In genomic region chr2:158735340-158735739, GRCm38 (mm10) we compare ENCODE assay signal across 10 mouse cellular contexts. TPM values are rescaled to one million over a fixed set of nuclear protein-coding genes. Genes with fewer than 3 reads are reported as not detected.
DNase-seq lines count a peak whose midpoint lies in the region; ATAC-seq and TF ChIP-seq lines count a peak whose summit lies in the region.
"Had no signal": no experiment of that assay in that cellular context is flagged by ENCODE, and none has a peak within 500 bp of the region (broad histone marks: within the 10 kb centered on the region; RNA-seq: fewer than 3 reads in every experiment).

No protein-coding gene starts in this region.

- TF ChIP-seq POLR2A in CH12.LX (IDR thresholded peaks at IDR 0.05; ENCODE audit: low read depth, low read length), result no peak

- H3K27me3 ChIP-seq in CH12.LX (replicated peaks), result no peaks in the 10 kb centered on the region
- H3K27me3 ChIP-seq in neural tube, embryonic 15.5 days (replicated peaks), result no peaks in the 10 kb centered on the region
- H3K27me3 ChIP-seq: limb, embryonic 15.5 days had no signal

- H3K4me2 ChIP-seq in CH12.LX (ENCODE audit: insufficient read depth, low read depth, poor library complexity, severe bottlenecking), result no peak overlapping the region
- H3K4me2 ChIP-seq in neural tube, embryonic 15.5 days, result no peak overlapping the region
- H3K4me2 ChIP-seq: limb, embryonic 15.5 days had no signal

- peaks cover 53% of the 10 kb centered on the region for H3K79me2 ChIP-seq in CH12.LX (replicated peaks; ENCODE audit: control insufficient read depth, extremely low read depth, insufficient read depth, poor library complexity, severe bottlenecking)

- TF ChIP-seq CTCF in layer of hippocampus, adult 2 months (conservative IDR thresholded peaks at IDR 0.05), result no peak
- TF ChIP-seq CTCF in CH12.LX (conservative IDR thresholded peaks at IDR 0.05 in 1 of 2, IDR thresholded peaks at IDR 0.05 in 1 of 2; ENCODE audit: low read depth in 2 of 2, low read length in 2 of 2), result no peak

- in situ Hi-C loops in CH12.LX (cut with MboI; ENCODE audit: low pct_ligation_motif_present, low pct_unique_long_range_greater_than_20kb, low sequenced_read_pairs), result no loop called here

- H3K4me3 ChIP-seq in layer of hippocampus, adult 2 months, result no peak overlapping the region
- H3K4me3 ChIP-seq in CH12.LX (replicated peaks in 1 of 3; ENCODE audit: low read depth in 2 of 3, low read length in 2 of 3, poor library complexity in 1 of 3), result no peak overlapping the region
- no peak overlapping the region for H3K4me3 ChIP-seq in neural tube, embryonic 15.5 days (replicated peaks)
- H3K4me3 ChIP-seq: erythroblast, embryonic 14.5 days; limb, embryonic 15.5 days had no signal

- H3K36me3 ChIP-seq in CH12.LX (replicated peaks in 1 of 2; ENCODE audit: control insufficient read depth in 1 of 2, insufficient read depth in 1 of 2, low read length in 1 of 2), result peaks cover 51 to 87% of the 10 kb centered on the region in 2 experiments
- no peaks in the 10 kb centered on the region for H3K36me3 ChIP-seq in neural tube, embryonic 15.5 days
- H3K36me3 ChIP-seq: limb, embryonic 15.5 days had no signal

- H3K27ac ChIP-seq in layer of hippocampus, adult 2 months, result peak overlapping the region; percentile 85
- H3K27ac ChIP-seq in CH12.LX (ENCODE audit: insufficient read depth, low read depth), result peak overlapping the region; percentile 58
- H3K27ac ChIP-seq in neural tube, embryonic 15.5 days (replicated peaks), result no peak overlapping the region
- H3K27ac ChIP-seq: limb, embryonic 15.5 days had no signal

- TF ChIP-seq EP300 in CH12.LX (IDR thresholded peaks at IDR 0.05; ENCODE audit: low read length), result peak; percentile 17; the same call in 1 of the 2 replicates

- peaks cover 31 to 69% of the 10 kb centered on the region in 2 experiments for H3K4me1 ChIP-seq in CH12.LX (ENCODE audit: control insufficient read depth in 1 of 2, insufficient read depth in 2 of 2)
- H3K4me1 ChIP-seq in neural tube, embryonic 15.5 days, result peaks cover 4% of the 10 kb centered on the region
- H3K4me1 ChIP-seq: limb, embryonic 15.5 days had no signal

- dilution Hi-C loops in CH12.LX (cut with MboI; ENCODE audit: extremely low pct_ligation_motif_present, extremely low pct_unique_long_range_greater_than_20kb, low sequenced_read_pairs), result no loop called here

- no peak for TF ChIP-seq RAD21 in CH12.LX (IDR thresholded peaks at IDR 0.05; ENCODE audit: low read depth, low read length)

- H3K9ac ChIP-seq in CH12.LX (ENCODE audit: insufficient read depth, low read depth), result no peak overlapping the region
- no peak overlapping the region for H3K9ac ChIP-seq in neural tube, embryonic 15.5 days (replicated peaks)
- H3K9ac ChIP-seq: limb, embryonic 15.5 days had no signal

- peaks cover 9% of the 10 kb centered on the region for H3K9me3 ChIP-seq in CH12.LX (replicated peaks; ENCODE audit: low read length)
- H3K9me3 ChIP-seq in neural tube, embryonic 15.5 days (replicated peaks), result no peaks in the 10 kb centered on the region
- H3K9me3 ChIP-seq: limb, embryonic 15.5 days had no signal

- WGBS in neural tube, embryonic 15.5 days, result 91% methylated on average over 8 of the region's 8 CpGs

- no peak for DNase-seq in layer of hippocampus, adult 2 months (ENCODE audit: low spot score in 2 of 2)
- no peak for DNase-seq in layer of hippocampus, adult 9-11 months
- DNase-seq in CH12.LX (ENCODE audit: extremely low read depth), result no peak
- peak; percentile 68 to 78 for DNase-seq in natural killer cell, adult 2 months (ENCODE audit: low spot score in 2 of 2)
- DNase-seq in thymus, postnatal 14 days, result peak; percentile 79
- no peak for DNase-seq in right cerebral cortex, adult 2 months (ENCODE audit: low spot score in 2 of 2)
- DNase-seq: right cerebral cortex, adult 18-20 months had no signal

- ATAC-seq in neural tube, embryonic 15.5 days (ENCODE audit: low FRiP score), result no peak

TF ChIP-seq in CH12.LX, 34 proteins besides CTCF, POLR2A, EP300 and RAD21:
- no peak for TF ChIP-seq GABPA (IDR thresholded peaks at IDR 0.05; ENCODE audit: insufficient replicate concordance, low read depth, low read length)
- no peak for TF ChIP-seq UBTF (IDR thresholded peaks at IDR 0.05; ENCODE audit: low read depth, low read length)
- no peak for TF ChIP-seq KAT2A (IDR thresholded peaks at IDR 0.05; ENCODE audit: insufficient replicate concordance, low read length)
- TF ChIP-seq TBP (conservative IDR thresholded peaks at IDR 0.05; ENCODE audit: low read depth, low read length), result no peak
- TF ChIP-seq MAZ (IDR thresholded peaks at IDR 0.05; ENCODE audit: low read depth, low read length), result no peak
- TF ChIP-seq HCFC1 (IDR thresholded peaks at IDR 0.05; ENCODE audit: low read depth, low read length), result no peak
- TF ChIP-seq MEF2A (IDR thresholded peaks at IDR 0.05; ENCODE audit: borderline replicate concordance, low read depth, low read length), result no peak
- no peak for TF ChIP-seq CHD2 (IDR thresholded peaks at IDR 0.05; ENCODE audit: low read length)
- TF ChIP-seq ZKSCAN1 (IDR thresholded peaks at IDR 0.05; ENCODE audit: borderline replicate concordance, low read depth, low read length), result no peak
- no peak for TF ChIP-seq SIN3A (IDR thresholded peaks at IDR 0.05; ENCODE audit: low read length)
- TF ChIP-seq BHLHE40 (IDR thresholded peaks at IDR 0.05; ENCODE audit: low read depth, low read length), result no peak
- TF ChIP-seq E2F4 (IDR thresholded peaks at IDR 0.05; ENCODE audit: insufficient replicate concordance, low read depth, low read length), result no peak
- TF ChIP-seq JUN (IDR thresholded peaks at IDR 0.05; ENCODE audit: insufficient read depth, low read depth, low read length), result no peak
- TF ChIP-seq CHD1 (IDR thresholded peaks at IDR 0.05; ENCODE audit: low read depth, low read length), result no peak
- TF ChIP-seq USF1 (IDR thresholded peaks at IDR 0.05; ENCODE audit: low read depth, low read length), result no peak

RNA-seq across cellular contexts. Expression of gene Fam83d, which starts 32.6 kb away (rescaled TPM):
- 1 to 10 TPM; 4.7 to 6.0 TPM for total RNA-seq in layer of hippocampus, adult 2 months (2021)
- 12.2 and 14.1 TPM in 2 replicates for total RNA-seq in CH12.LX (2012; rRNA removed)
- total RNA-seq in CH12.LX (2014; rRNA removed), result 16.1 and 19.8 TPM in 2 replicates
- 12.4 and 15.5 TPM in 2 replicates for polyA plus RNA-seq in CH12.LX (2012; ENCODE audit: insufficient read length, low read depth)
- polyA plus RNA-seq in neural tube, embryonic 15.5 days (2015; fragmentation: Nextera tagmentation; extraction: Ambion mirVana), result 5.9 and 13.0 TPM in 2 replicates

RNA-seq across cellular contexts. Expression of gene Dhx35, which starts 59.3 kb away (rescaled TPM):
- 10 to 100 TPM; 17.2 to 19.3 TPM for total RNA-seq in layer of hippocampus, adult 2 months (2021)
- total RNA-seq in CH12.LX (2012; rRNA removed) (23.7 and 25.3 TPM in 2 replicates), CH12.LX (2014; rRNA removed) (19.7 and 20.2 TPM in 2 replicates)
- 16.7 and 20.2 TPM in 2 replicates for polyA plus RNA-seq in CH12.LX (2012; ENCODE audit: insufficient read length, low read depth)
- polyA plus RNA-seq in neural tube, embryonic 15.5 days (2015; fragmentation: Nextera tagmentation; extraction: Ambion mirVana), result 10.9 and 13.3 TPM in 2 replicates

Comparison
In these comparisons a context has a peak if more than half of its experiments do, and no peak if none do; other contexts are left out.
1. DNase-seq: peak in natural killer cell, adult 2 months (2 of 2) and thymus, postnatal 14 days (single experiment); none in layer of hippocampus, adult 2 months (0 of 2), layer of hippocampus, adult 9-11 months (single experiment), CH12.LX (single experiment) and right cerebral cortex, adult 2 months (0 of 2).